Mouse (Mus musculus) layer of hippocampus, adult 9-10 months (tissue): ENCODE measurements at regions not wholly inside any gene's neighbourhood (a gene's known extent, or its start where the extent isn't known, plus 50 kb on each side); places are given as distances from the start of the nearest gene placed in this dataset.
A peak's percentile ranks its signal among the peaks of the same experiment; 100 is the strongest.

Source experiments
- DNase-seq: peaks from one replicate; pipeline ENCODE4 v3.0.0; 2022; ENCODE audit warnings: low spot score

DNA sequence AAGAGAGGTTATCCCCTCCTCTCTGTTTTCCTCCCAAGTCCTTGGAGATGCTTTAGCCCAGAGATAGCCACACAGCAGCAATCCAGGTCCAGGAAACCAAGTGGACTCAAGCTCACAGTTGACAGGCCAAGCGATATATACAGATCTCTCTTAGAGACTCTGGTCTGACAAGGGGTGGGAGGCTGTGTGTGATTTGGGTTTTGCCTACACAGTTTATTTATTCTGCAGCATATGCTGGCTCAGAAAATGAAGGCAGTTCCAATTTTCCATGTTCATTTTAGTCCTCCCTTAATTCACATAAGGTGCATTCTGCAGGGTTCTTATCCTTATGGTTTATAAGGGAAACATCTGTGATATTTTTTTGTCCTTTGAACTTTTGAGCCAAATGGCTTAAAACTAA is 595.0 kb upstream of the Apob start:
- DNase-seq, result no peak

DNA sequence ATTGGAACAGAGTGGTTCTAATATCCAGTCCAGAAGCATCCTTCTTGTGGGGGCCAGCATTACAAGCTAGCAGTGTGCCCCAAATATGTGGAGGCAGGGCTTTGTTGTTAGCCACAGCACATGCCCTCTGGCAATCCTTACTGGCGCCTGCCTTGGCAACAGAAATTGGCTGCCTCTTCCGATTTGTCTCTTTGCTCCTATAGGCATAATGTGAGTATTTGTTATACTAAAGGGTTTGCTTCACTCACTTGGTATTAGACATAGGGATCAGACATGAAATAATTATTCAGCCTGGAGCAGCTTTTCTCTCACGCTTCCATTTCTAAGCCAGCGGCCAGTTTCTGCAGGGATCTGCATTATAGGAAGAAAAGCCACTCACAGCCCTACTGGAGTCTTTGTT is 573.6 kb upstream of the Apob start:
- DNase-seq, result no peak

GRCm38 (mm10) chr12:7411810-7412209 is 565.6 kb upstream of the Apob start:
- no peak for DNase-seq

- no peak for DNase-seq
Observed at GRCm38 (mm10) chr12:7420276-7420675, 557.2 kb upstream of the Apob start.

DNA sequence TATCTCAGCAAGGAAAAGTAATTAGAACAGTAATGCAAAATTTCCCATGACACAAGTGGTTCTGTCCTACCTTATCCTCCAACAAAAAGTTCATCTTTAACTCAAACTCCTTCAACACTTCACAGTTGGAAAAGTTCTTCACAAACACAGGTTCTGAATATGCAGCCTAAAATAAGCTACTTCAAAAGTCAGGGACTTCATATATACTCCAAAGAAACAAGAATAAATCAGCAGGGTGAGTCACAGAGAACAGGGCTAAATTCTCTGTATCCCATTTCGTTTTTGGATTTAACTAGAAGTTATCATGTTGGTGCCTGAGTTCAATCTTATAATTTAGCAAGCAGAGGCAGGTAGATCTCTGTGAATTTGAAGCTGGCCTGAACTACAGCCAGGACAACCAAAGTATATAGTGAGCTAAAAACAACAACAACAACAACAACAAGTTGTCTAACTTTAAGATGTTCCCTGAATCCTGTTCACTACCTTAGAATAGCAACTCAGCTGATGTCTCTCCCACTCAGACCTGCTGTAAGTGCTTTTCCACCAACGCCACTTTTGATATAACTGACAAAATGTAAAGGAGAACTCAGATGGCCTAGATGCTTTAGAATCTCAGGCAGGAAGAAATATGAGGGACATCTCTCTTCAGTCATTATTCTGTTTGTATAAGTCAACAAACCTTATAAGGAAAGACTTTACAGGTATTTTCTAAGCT is 555.5 kb upstream of the Apob start:
- no peak for DNase-seq

- no peak for DNase-seq
Observed at GRCm38 (mm10) chr12:7430981-7431380, 546.5 kb upstream of the Apob start.

DNA sequence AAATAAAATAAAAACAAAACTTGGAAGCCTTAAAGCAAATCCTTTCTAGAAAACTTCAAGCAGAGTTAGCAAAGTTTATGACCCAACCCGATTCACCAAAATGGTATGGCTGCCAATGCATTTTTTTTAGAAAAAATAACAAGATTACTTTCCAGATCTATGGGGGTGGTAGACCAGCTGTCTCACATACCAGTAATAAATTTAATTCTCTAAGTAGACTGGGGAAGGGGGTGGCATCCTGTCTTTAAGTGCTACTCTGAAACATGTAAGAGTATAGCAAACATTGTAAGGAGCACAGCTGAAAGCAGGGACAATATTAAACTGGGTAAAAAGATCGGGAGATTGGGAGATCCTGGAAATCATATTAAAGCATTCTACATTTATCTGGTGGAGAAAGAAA is 532.2 kb upstream of the Apob start:
- DNase-seq, result no peak

- no peak for DNase-seq
Observed at GRCm38 (mm10) chr12:7450506-7450905, 526.9 kb upstream of the Apob start.

GRCm38 (mm10) chr12:7457036-7457435 is 520.4 kb upstream of the Apob start:
- DNase-seq, result no peak

GRCm38 (mm10) chr12:7457544-7457943 is 519.9 kb upstream of the Apob start:
- DNase-seq, result no peak

DNA sequence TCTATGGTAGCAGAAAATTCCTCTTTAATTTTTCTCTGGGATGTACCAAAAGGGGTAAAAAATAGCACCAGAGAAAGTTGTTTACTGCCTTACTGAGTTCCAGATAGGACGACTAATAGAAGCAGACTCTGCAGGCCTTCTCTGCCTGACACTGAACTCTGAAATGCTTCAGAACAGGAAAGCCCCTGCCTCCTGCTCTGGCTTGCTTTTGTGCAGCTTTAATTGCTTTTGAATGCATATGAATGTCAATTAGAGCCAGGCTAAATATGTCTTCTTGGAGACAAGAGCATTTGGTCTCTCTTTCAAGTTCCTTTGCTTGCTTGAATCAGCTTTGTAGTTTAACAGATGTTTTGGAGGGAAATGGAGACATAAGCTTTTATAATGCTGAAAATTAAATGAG is 512.5 kb upstream of the Apob start:
- DNase-seq, result no peak

DNA sequence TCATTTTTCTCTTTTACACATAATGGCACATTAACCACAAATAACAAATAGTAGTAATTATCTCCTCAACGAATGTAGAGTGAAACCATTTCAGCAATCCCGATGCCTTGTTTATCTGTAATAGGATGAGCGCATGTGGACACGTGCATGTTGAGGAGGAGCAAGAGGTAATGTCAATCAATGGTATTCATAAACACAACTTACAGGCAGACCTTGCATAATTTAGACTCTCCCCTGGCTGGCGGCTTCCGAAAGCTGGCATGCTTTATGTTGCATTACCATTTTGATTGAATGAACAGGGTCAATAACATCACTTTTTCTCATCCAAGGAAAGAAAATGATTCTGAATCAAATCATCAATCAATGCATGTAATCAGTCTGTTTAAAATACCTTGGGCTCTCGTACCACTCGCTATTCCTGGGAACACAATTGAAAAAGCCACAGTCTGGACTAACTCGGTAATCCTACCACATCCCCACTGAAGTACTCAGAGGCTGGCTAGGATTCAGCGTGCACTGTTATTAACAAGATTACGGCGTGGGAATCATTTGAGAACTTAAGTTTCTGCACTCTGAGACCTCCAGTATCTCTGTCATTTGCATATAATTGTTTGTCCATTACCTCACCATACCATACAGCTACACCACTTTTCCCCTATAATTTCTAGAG is 464.7 kb upstream of the Apob start:
- DNase-seq, result no peak

DNA sequence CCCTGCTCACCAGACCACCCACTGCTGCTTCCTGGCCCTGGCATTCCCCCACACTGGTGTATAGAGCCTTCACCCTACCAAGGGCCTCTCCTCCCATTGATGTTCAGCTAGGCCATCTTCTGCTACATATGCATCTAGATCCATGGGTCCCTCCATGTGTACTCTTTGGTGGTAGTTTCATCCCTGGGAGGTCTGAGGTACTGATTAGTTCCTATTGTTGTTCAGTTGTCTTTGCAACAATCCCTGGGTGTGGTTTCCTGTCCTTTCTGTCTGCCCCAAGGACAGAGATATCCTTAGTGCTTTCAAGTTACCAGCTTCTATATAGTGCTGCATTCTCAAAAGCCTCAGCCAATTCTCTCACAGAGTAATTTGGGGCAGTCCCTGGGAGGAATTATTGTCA is 440.1 kb upstream of the Apob start:
- DNase-seq, result no peak

GRCm38 (mm10) chr12:7543281-7543981 is 434.0 kb upstream of the Apob start:
- DNase-seq, result peak; percentile 37

- no peak for DNase-seq
Observed at GRCm38 (mm10) chr12:7548759-7549158, 428.7 kb upstream of the Apob start.

- DNase-seq, result no peak
Observed at GRCm38 (mm10) chr12:7560245-7560644, 417.2 kb upstream of the Apob start.

- DNase-seq, result no peak
Observed at GRCm38 (mm10) chr12:7576081-7576480, 401.4 kb upstream of the Apob start.

- no peak for DNase-seq
Observed at GRCm38 (mm10) chr12:7587501-7587900, 389.9 kb upstream of the Apob start.

DNA sequence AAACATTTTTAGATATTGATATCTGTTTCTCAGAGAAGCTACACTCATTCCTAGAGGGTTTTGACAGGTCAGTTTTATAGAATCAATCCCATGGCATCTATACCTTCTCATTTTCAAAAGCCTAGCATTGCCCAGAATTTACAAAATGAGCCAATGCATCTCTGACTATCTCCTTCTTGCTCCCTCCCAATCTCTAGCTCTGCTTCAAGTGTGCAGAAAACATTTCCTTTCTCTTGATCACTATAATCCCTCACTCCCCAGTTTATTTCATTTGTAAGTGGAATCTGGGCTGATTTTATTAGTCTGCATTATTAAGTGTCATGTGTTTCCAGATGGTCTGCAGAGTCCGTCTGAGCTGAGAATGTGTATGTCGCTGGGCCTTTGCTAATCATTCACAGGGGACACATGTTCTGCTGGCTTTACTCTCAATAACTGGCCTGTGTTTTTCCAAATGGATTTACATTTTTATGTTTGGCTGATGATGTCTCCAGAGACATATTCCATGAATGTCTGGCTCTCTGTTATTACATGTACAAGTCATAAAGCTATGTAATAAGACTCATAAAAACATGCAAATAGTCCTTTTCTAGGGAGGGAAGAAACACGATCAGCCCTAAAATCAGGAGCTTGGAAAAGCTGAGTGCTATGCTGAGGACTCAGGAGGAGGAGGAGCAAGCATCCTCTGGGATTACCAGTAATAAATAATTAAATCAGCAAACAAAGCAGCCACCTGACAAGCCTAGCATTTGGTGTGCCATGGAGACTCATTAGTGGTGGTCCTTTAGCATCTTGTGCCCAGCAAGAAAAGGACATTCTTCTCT is 366.0 kb upstream of the Apob start:
- DNase-seq, result no peak

- no peak for DNase-seq
Observed at GRCm38 (mm10) chr12:7636417-7637175, 340.9 kb upstream of the Apob start.

DNA sequence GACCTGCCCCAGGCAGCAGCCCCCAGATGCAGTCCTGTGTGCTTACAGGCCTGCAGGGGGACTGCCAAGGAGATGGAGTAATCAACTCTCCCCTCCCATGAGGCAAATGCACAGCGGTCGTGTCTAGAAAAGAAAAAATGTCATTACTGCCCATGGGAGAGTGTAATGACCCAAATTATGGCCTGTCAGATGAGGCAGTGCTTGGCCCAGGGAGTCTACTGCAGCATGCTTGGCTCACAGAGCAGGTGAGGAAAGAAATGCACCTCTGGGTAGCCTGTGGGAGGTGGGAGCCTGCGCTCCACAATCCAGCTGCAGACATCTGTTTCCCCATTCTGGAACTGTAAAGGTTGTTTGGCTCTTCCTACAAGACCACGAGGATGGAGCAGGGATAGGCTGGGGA is 339.8 kb upstream of the Apob start:
- DNase-seq, result no peak

DNA sequence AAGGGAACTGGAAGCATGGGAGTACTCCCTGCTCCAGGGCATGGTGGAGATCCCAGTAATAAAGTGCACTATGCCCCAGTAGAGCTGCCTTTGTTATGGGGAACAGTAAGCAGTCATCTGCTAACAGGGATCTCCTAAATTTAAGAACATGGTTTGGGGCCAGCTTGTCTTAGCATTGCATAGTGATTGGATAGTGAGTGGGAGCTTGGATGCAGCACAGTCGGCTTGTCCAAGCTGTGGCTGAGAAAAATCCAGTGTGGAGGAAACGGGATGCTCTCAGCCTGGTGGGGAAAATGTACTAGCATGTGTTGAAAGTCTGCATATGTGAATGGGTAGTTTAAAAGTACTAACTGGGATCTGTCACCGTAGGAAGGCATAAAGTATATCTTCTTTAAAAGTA is 326.6 kb upstream of the Apob start:
- DNase-seq, result no peak
